Mouse (Mus musculus): ENCODE measurements around the gene Vdr. TPM values are rescaled to one million over a fixed set of nuclear protein-coding genes. Genes with fewer than 3 reads are reported as not detected.
"Not testable (repeated sequence)": the region's sequence is repeated elsewhere in the genome, so short reads cannot be mapped to it uniquely, and the experiment has no call there.

Gene Vdr
- total RNA-seq, 2 experiments from 2014 or later: 0.84 TPM; not detected in 1

- ATAC-seq (replicated peaks; ENCODE audit: low FRiP score, poor library complexity, severe bottlenecking): no peak
Measured at GRCm38 (mm10) chr15:97890017-97890416, 20.4 kb downstream of the Vdr start.

- ATAC-seq (replicated peaks; ENCODE audit: low FRiP score, poor library complexity, severe bottlenecking): no peak
Measured at GRCm38 (mm10) chr15:97887541-97888016, 22.9 kb downstream of the Vdr start.

GRCm38 (mm10) chr15:97881423-97881822 is 29.0 kb downstream of the Vdr start:
- no peak for ATAC-seq (replicated peaks; ENCODE audit: low FRiP score, poor library complexity, severe bottlenecking)

- no peak for ATAC-seq (replicated peaks; ENCODE audit: low FRiP score, poor library complexity, severe bottlenecking)
Measured at GRCm38 (mm10) chr15:97880441-97880840, 30.0 kb downstream of the Vdr start.

- ATAC-seq (replicated peaks; ENCODE audit: low FRiP score, poor library complexity, severe bottlenecking): no peak
Measured at GRCm38 (mm10) chr15:97878696-97879328, 31.6 kb downstream of the Vdr start.

GRCm38 (mm10) chr15:97875784-97876183 is 34.6 kb downstream of the Vdr start:
- ATAC-seq (replicated peaks; ENCODE audit: low FRiP score, poor library complexity, severe bottlenecking): no peak

GRCm38 (mm10) chr15:97873717-97874116 is 36.7 kb downstream of the Vdr start:
- no peak for ATAC-seq (replicated peaks; ENCODE audit: low FRiP score, poor library complexity, severe bottlenecking)

- ATAC-seq (replicated peaks; ENCODE audit: low FRiP score, poor library complexity, severe bottlenecking): no peak
Measured at GRCm38 (mm10) chr15:97872161-97872560, 38.3 kb downstream of the Vdr start.

- no peak for ATAC-seq (replicated peaks; ENCODE audit: low FRiP score, poor library complexity, severe bottlenecking)
Measured at GRCm38 (mm10) chr15:97871055-97872030, 39.1 kb downstream of the Vdr start.

GRCm38 (mm10) chr15:97870116-97870515 is 40.3 kb downstream of the Vdr start:
- ATAC-seq (replicated peaks; ENCODE audit: low FRiP score, poor library complexity, severe bottlenecking): not testable (repeated sequence)

GRCm38 (mm10) chr15:97868985-97869384 is 41.4 kb downstream of the Vdr start:
- no peak for ATAC-seq (replicated peaks; ENCODE audit: low FRiP score, poor library complexity, severe bottlenecking)

- no peak for ATAC-seq (replicated peaks; ENCODE audit: low FRiP score, poor library complexity, severe bottlenecking)
Measured at GRCm38 (mm10) chr15:97865988-97866387, 44.4 kb downstream of the Vdr start.

- ATAC-seq (replicated peaks; ENCODE audit: low FRiP score, poor library complexity, severe bottlenecking): no peak
Measured at GRCm38 (mm10) chr15:97865175-97865574, 45.3 kb downstream of the Vdr start.

GRCm38 (mm10) chr15:97864361-97865045 is 45.9 kb downstream of the Vdr start:
- no peak for ATAC-seq (replicated peaks; ENCODE audit: low FRiP score, poor library complexity, severe bottlenecking)

- ATAC-seq (replicated peaks; ENCODE audit: low FRiP score, poor library complexity, severe bottlenecking): no peak
Measured at GRCm38 (mm10) chr15:97863494-97863881, 46.9 kb downstream of the Vdr start.

GRCm38 (mm10) chr15:97862881-97863493 is 47.4 kb downstream of the Vdr start:
- no peak for ATAC-seq (replicated peaks; ENCODE audit: low FRiP score, poor library complexity, severe bottlenecking)

- no peak for ATAC-seq (replicated peaks; ENCODE audit: low FRiP score, poor library complexity, severe bottlenecking)
Measured at GRCm38 (mm10) chr15:97860353-97860752, 50.1 kb downstream of the Vdr start.

GRCm38 (mm10) chr15:97858431-97858830 is 52.0 kb downstream of the Vdr start:
- ATAC-seq (replicated peaks; ENCODE audit: low FRiP score, poor library complexity, severe bottlenecking): no peak

- no peak for ATAC-seq (replicated peaks; ENCODE audit: low FRiP score, poor library complexity, severe bottlenecking)
Measured at GRCm38 (mm10) chr15:97854551-97854950, 55.9 kb downstream of the Vdr start.

GRCm38 (mm10) chr15:97854059-97854458 is 56.4 kb downstream of the Vdr start:
- ATAC-seq (replicated peaks; ENCODE audit: low FRiP score, poor library complexity, severe bottlenecking): no peak
